Mouse (Mus musculus) CH12.LX (cell line): Measurements from ENCODE around the gene Retn.

Source experiments
- CHD1 ChIP-seq: IDR thresholded peaks from 2 replicates; pipeline ENCODE4 v1.6.1; 2012; ENCODE audit warnings: low read depth, low read length, improper control_type of control experiment, inconsistent platforms
- CTCF ChIP-seq, 2 experiments: IDR thresholded peaks in 1 of 2; conservative IDR thresholded peaks in 1 of 2; 2 replicates each; pipeline ENCODE4 v1.5.1; 2011 to 2012; ENCODE audit warnings: low read depth in 2 of 2, low read length in 2 of 2, improper control_type of control experiment in 1 of 2, inconsistent platforms in 1 of 2, mild to moderate bottlenecking in 1 of 2, moderate library complexity in 1 of 2
- E2F4 ChIP-seq: IDR thresholded peaks from 2 replicates; pipeline ENCODE4 v1.6.1; 2011; ENCODE audit warnings: low read depth, low read length, improper control_type of control experiment; ENCODE audit not compliant: insufficient replicate concordance
- ETS1 ChIP-seq: conservative IDR thresholded peaks from 2 replicates; pipeline ENCODE4 v1.6.1; 2012; ENCODE audit warnings: low read depth, mild to moderate bottlenecking, inconsistent platforms, low read length, improper control_type of control experiment, moderate library complexity
- MAX ChIP-seq: IDR thresholded peaks from 2 replicates; pipeline ENCODE4 v1.6.1; 2011; ENCODE audit warnings: low read length, improper control_type of control experiment
- POLR2A ChIP-seq: IDR thresholded peaks from 2 replicates; pipeline ENCODE4 v1.6.1; 2011; ENCODE audit warnings: low read depth, mild to moderate bottlenecking, improper control_type of control experiment, low read length
- POLR2AphosphoS2 ChIP-seq: IDR thresholded peaks from 2 replicates; pipeline ENCODE4 v1.6.1; 2011; ENCODE audit warnings: low read depth, low read length, improper control_type of control experiment
- RCOR1 ChIP-seq: conservative IDR thresholded peaks from 2 replicates; pipeline ENCODE4 v1.6.1; 2012; ENCODE audit warnings: low read depth, mild to moderate bottlenecking, inconsistent platforms, low read length, improper control_type of control experiment
- USF2 ChIP-seq: conservative IDR thresholded peaks from 2 replicates; pipeline ENCODE4 v1.6.1; 2011; ENCODE audit warnings: low read depth, low read length, improper control_type of control experiment
- ZC3H11A ChIP-seq: IDR thresholded peaks from 2 replicates; pipeline ENCODE4 v1.6.1; 2012; ENCODE audit warnings: low read depth, mild to moderate bottlenecking, inconsistent platforms, low read length, improper control_type of control experiment

- TF ChIP-seq ETS1 (no peak), CTCF (conservative IDR thresholded peaks at IDR 0.05 in 1 of 2, IDR thresholded peaks at IDR 0.05 in 1 of 2; ENCODE audit: low read depth in 2 of 2, low read length in 2 of 2) (no peak), POLR2A (no peak), POLR2AphosphoS2 (no peak), E2F4 (no peak), CHD1 (no peak), ZC3H11A (no peak), USF2 (no peak), RCOR1 (no peak), MAX (no peak)
Measured at GRCm38 (mm10) chr8:3655526-3655925, at the start of gene Retn.
